Mouse (Mus musculus): ENCODE measurements around the gene Selenoh. TPM values are rescaled to one million over a fixed set of nuclear protein-coding genes. Genes with fewer than 3 reads are reported as not detected.

Gene Selenoh
- polyA plus RNA-seq, 1 experiment from 2014 or later: 419 TPM

DNA sequence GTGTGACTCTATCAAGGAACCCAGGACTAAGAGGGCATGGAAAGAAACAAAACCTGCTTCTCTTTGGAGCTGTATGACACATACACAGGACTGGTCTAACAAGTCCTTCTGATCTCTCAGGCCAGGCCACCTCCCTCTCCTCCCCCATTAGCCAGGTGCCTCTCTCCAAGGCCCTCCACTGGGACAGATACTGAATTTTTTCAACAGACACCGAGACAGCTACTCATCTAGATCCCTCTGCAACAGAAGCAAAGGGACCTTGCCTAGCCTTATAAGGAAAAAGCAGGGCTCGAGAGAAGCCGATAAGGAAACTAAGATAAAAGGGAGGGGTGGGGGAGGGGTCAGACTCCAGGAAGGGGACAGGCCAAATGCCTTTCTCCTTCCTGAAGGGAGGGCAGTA lies 37.6 kb downstream of the Selenoh start:
- no peak for ATAC-seq (ENCODE audit: insufficient read depth)
- H3K4me3 ChIP-seq (ENCODE audit: low read depth, low read length): no peak overlapping the region; the same call in 1 of the 2 replicates

GRCm38 (mm10) chr2:84632001-84632400 lies 38.6 kb downstream of the Selenoh start:
- no peak overlapping the region for H3K4me2 ChIP-seq
- H3K9ac ChIP-seq: no peak overlapping the region
- peak overlapping the region; percentile 71; the same call in 1 of the 2 replicates for H3K27ac ChIP-seq (ENCODE audit: low read depth)
- DNase-seq (no peak), ATAC-seq (ENCODE audit: insufficient read depth) (no peak)
- WGBS: 94% methylated on average over 1 of the region's 1 CpGs
- H3K9me3 ChIP-seq (ENCODE audit: low read depth, low read length): no peaks in the 10 kb centered on the region
- 0 out of 2 replicates have a peak, but pooled peaks cover 16% of the 10 kb centered on the region for H3K36me3 ChIP-seq (ENCODE audit: insufficient read depth)
- H3K27me3 ChIP-seq (ENCODE audit: insufficient read depth, low read length): no peaks in the 10 kb centered on the region
- H3K4me1 ChIP-seq (ENCODE audit: insufficient read depth): peaks cover 41% of the 10 kb centered on the region
- TF ChIP-seq CTCF (IDR thresholded peaks at IDR 0.05; ENCODE audit: low read depth): no peak
- H3K4me3 ChIP-seq (ENCODE audit: low read depth, low read length): no peak overlapping the region

More for the DNA sequence above, 37.6 kb downstream of the Selenoh start:
- peak overlapping the region; percentile 57 for H3K4me2 ChIP-seq
- no peaks in the 10 kb centered on the region for H3K27me3 ChIP-seq (ENCODE audit: insufficient read depth, low read length)
- no peak for TF ChIP-seq CTCF (IDR thresholded peaks at IDR 0.05; ENCODE audit: low read depth)
- H3K27ac ChIP-seq (ENCODE audit: low read depth): peak overlapping the region; percentile 71
- peak overlapping the region; percentile 7; the same call in 1 of the 2 replicates for H3K9ac ChIP-seq
- H3K36me3 ChIP-seq (ENCODE audit: insufficient read depth): 0 out of 2 replicates have a peak, but pooled peaks cover 16% of the 10 kb centered on the region
- H3K4me1 ChIP-seq (ENCODE audit: insufficient read depth): peaks cover 49% of the 10 kb centered on the region
- no peaks in the 10 kb centered on the region for H3K9me3 ChIP-seq (ENCODE audit: low read depth, low read length)
- DNase-seq: peak; percentile 64
- WGBS: 3% methylated on average over 3 of the region's 3 CpGs

DNA sequence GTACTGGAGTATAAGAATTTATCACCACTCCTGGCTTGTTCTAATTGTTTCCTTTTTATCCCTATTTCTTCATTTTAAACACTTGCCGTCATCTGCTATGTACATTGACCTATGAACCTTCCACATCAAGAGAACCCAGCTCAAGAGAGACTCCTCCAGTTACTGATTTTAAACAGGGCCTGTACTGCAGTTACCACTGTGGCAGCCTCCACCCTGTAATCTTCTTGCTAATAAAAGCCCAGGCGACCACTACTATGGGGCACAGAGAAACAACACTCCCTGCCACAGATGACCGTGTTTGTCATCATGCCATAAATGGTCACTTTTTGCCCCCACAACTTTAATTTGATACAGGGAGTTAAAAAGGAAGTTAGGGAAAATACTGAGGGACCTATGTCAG lies 43.5 kb downstream of the Selenoh start:
- DNase-seq: no peak

GRCm38 (mm10) chr2:84626366-84626975 lies 44.1 kb downstream of the Selenoh start:
- Histone ChIP-seq H3K4me2 (no peak overlapping the region), H3K4me1 (ENCODE audit: insufficient read depth) (peaks cover 2% of the 10 kb centered on the region), H3K36me3 (ENCODE audit: insufficient read depth) (peaks cover 38% of the 10 kb centered on the region; the same call in 1 of the 2 replicates), H3K27me3 (ENCODE audit: insufficient read depth, low read length) (no peaks in the 10 kb centered on the region), H3K9me3 (ENCODE audit: low read depth, low read length) (no peaks in the 10 kb centered on the region), H3K4me3 (ENCODE audit: low read depth, low read length) (no peak overlapping the region), H3K27ac (ENCODE audit: low read depth) (no peak overlapping the region), H3K9ac (no peak overlapping the region)
- 57% methylated on average over 7 of the region's 7 CpGs for WGBS
- DNase-seq (no peak), ATAC-seq (ENCODE audit: insufficient read depth) (no peak)
- TF ChIP-seq CTCF (IDR thresholded peaks at IDR 0.05; ENCODE audit: low read depth): no peak

More for the DNA sequence above, 43.5 kb downstream of the Selenoh start:
- Histone ChIP-seq H3K27me3 (ENCODE audit: insufficient read depth, low read length) (no peaks in the 10 kb centered on the region), H3K4me3 (ENCODE audit: low read depth, low read length) (no peak overlapping the region), H3K27ac (ENCODE audit: low read depth) (no peak overlapping the region), H3K9ac (no peak overlapping the region), H3K36me3 (ENCODE audit: insufficient read depth) (peaks cover 34% of the 10 kb centered on the region; the same call in 1 of the 2 replicates), H3K9me3 (ENCODE audit: low read depth, low read length) (no peaks in the 10 kb centered on the region), H3K4me1 (ENCODE audit: insufficient read depth) (peaks cover 2% of the 10 kb centered on the region), H3K4me2 (no peak overlapping the region)
- WGBS: 48% methylated on average over 3 of the region's 3 CpGs
- no peak for ATAC-seq (ENCODE audit: insufficient read depth)
- no peak for TF ChIP-seq CTCF (IDR thresholded peaks at IDR 0.05; ENCODE audit: low read depth)

DNA sequence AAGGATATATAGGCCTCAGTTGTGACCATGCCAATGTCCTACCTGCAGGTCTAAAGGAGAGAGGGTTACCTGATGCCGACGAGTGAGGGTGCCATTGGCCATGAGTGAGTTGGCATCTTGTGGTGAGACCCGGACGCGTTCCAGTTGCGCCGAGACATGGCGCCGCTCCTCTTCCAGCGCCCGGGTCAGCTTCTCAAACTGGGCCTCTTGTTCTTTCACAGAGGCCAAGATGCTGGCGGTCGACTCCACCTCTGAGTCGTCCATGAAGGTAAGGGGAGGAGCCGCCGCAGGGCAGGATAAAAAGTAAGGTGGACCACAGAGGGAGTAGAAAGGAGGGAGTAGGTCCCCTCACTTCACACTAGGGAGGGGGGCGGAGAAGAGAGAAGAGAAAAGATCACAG lies 46.4 kb downstream of the Selenoh start:
- no peak overlapping the region for H3K27ac ChIP-seq (ENCODE audit: low read depth)

GRCm38 (mm10) chr2:84623428-84624119 lies 47.0 kb downstream of the Selenoh start:
- no peak overlapping the region for H3K4me3 ChIP-seq (ENCODE audit: low read depth, low read length)
- ATAC-seq (ENCODE audit: insufficient read depth) (no peak), DNase-seq (no peak)
- peaks cover 56% of the 10 kb centered on the region for H3K36me3 ChIP-seq (ENCODE audit: insufficient read depth)
- no peaks in the 10 kb centered on the region; the same call in 1 of the 2 replicates for H3K4me1 ChIP-seq (ENCODE audit: insufficient read depth)
- H3K27ac ChIP-seq (ENCODE audit: low read depth): peak overlapping the region; percentile 9; the same call in 1 of the 2 replicates
- WGBS: 87% methylated on average over 3 of the region's 3 CpGs
- no peak overlapping the region for H3K4me2 ChIP-seq
- no peak overlapping the region for H3K9ac ChIP-seq
- H3K9me3 ChIP-seq (ENCODE audit: low read depth, low read length): no peaks in the 10 kb centered on the region
- H3K27me3 ChIP-seq (ENCODE audit: insufficient read depth, low read length): no peaks in the 10 kb centered on the region
- no peak for TF ChIP-seq CTCF (IDR thresholded peaks at IDR 0.05; ENCODE audit: low read depth)

More for the DNA sequence above, 46.4 kb downstream of the Selenoh start:
- Histone ChIP-seq H3K36me3 (ENCODE audit: insufficient read depth) (peaks cover 54% of the 10 kb centered on the region), H3K4me3 (ENCODE audit: low read depth, low read length) (no peak overlapping the region), H3K9ac (no peak overlapping the region), H3K9me3 (ENCODE audit: low read depth, low read length) (no peaks in the 10 kb centered on the region), H3K27me3 (ENCODE audit: insufficient read depth, low read length) (no peaks in the 10 kb centered on the region), H3K4me1 (ENCODE audit: insufficient read depth) (no peaks in the 10 kb centered on the region; the same call in none of the 2 replicates), H3K4me2 (no peak overlapping the region)
- no peak for TF ChIP-seq CTCF (IDR thresholded peaks at IDR 0.05; ENCODE audit: low read depth)
- ATAC-seq (ENCODE audit: insufficient read depth): peak; percentile 9; the same call in 1 of the 2 replicates
- 93% methylated on average over 17 of the region's 17 CpGs for WGBS
- no peak for DNase-seq

DNA sequence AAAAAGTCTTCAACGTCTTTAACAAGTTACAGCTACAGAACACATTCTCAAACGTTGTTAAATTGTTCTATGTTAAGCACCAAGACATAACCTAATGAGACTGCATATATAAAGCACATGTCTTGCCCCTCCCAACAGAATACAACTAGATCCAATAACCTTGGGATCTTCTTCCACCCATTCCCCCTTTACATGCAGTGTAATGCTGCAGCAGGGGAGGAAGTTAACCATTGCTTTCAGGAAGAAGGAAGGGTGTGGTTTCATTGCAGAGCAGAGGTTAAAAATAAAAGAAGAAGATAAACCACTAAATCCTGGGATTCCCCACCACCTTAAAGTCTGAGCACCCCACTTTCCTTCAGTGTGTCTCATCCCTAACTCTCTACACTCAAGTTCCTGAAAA lies 47.9 kb downstream of the Selenoh start:
- H3K4me1 ChIP-seq (ENCODE audit: insufficient read depth): no peaks in the 10 kb centered on the region; the same call in 1 of the 2 replicates
- H3K36me3 ChIP-seq (ENCODE audit: insufficient read depth): peaks cover 54% of the 10 kb centered on the region
- DNase-seq (no peak), ATAC-seq (ENCODE audit: insufficient read depth) (no peak)
- 0 out of 2 replicates have a peak overlapping the region, but pooled peaks have one; percentile 7 for H3K27ac ChIP-seq (ENCODE audit: low read depth)
- 48% methylated on average over 2 of the region's 2 CpGs for WGBS
- no peaks in the 10 kb centered on the region for H3K27me3 ChIP-seq (ENCODE audit: insufficient read depth, low read length)
- TF ChIP-seq CTCF (IDR thresholded peaks at IDR 0.05; ENCODE audit: low read depth): no peak
- H3K9me3 ChIP-seq (ENCODE audit: low read depth, low read length): no peaks in the 10 kb centered on the region
- H3K4me3 ChIP-seq (ENCODE audit: low read depth, low read length): no peak overlapping the region
- no peak overlapping the region for H3K9ac ChIP-seq
- H3K4me2 ChIP-seq: no peak overlapping the region

Data from lung, embryonic 14.5 days (tissue).